Mouse (Mus musculus): ENCODE measurements at regions not wholly inside any gene's neighbourhood (a gene's known extent, or its start where the extent isn't known, plus 50 kb on each side); places are given as distances from the start of the nearest gene placed in this dataset.
A peak's percentile ranks its signal among the peaks of the same experiment; 100 is the strongest.

GRCm38 (mm10) chr12:69101965-69102364, 57.0 kb downstream of the Rps29 start:
- DNase-seq (ENCODE audit: low read depth, low spot score), result no peak

GRCm38 (mm10) chr12:69094856-69095255, 64.1 kb downstream of the Rps29 start:
- DNase-seq (ENCODE audit: low read depth, low spot score), result no peak

- DNase-seq (ENCODE audit: low read depth, low spot score), result no peak
These were observed 65.8 kb downstream of the Rps29 start for GRCm38 (mm10) chr12:69093073-69093797.

- peak; percentile 74 for DNase-seq (ENCODE audit: low read depth, low spot score)
These were observed 70.9 kb downstream of the Rps29 start for GRCm38 (mm10) chr12:69087928-69088609.

GRCm38 (mm10) chr12:69085522-69086179, 73.3 kb downstream of the Rps29 start:
- no peak for DNase-seq (ENCODE audit: low read depth, low spot score)

- DNase-seq (ENCODE audit: low read depth, low spot score), result no peak
These were observed 74.3 kb downstream of the Rps29 start for GRCm38 (mm10) chr12:69084656-69085055.

DNA sequence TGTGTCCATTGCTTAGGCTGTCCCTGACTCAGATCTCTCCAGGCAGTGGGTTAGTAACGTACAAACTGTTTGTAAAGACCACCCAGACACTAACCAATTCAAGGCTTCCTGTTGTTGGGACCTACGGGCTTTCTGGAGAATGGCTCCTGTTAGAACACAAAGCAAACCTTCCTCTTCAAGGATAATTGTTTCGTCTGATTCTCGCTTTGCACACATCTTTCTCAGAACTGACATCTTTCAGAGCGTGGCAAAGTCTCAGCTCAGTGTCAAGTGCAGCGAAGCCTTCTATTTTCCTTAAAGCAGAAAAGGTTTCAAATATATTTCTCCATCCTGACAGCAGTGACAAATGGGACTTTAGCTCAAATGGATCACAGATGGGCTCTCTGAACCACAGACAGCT, 76.9 kb downstream of the Rps29 start:
- DNase-seq (ENCODE audit: low read depth, low spot score), result peak; percentile 27

GRCm38 (mm10) chr12:69039553-69039952, 119.4 kb downstream of the Rps29 start:
- no peak for DNase-seq (ENCODE audit: low read depth, low spot score)

GRCm38 (mm10) chr12:69023594-69023993, 135.4 kb downstream of the Rps29 start:
- no peak for DNase-seq (ENCODE audit: low read depth, low spot score)

DNA sequence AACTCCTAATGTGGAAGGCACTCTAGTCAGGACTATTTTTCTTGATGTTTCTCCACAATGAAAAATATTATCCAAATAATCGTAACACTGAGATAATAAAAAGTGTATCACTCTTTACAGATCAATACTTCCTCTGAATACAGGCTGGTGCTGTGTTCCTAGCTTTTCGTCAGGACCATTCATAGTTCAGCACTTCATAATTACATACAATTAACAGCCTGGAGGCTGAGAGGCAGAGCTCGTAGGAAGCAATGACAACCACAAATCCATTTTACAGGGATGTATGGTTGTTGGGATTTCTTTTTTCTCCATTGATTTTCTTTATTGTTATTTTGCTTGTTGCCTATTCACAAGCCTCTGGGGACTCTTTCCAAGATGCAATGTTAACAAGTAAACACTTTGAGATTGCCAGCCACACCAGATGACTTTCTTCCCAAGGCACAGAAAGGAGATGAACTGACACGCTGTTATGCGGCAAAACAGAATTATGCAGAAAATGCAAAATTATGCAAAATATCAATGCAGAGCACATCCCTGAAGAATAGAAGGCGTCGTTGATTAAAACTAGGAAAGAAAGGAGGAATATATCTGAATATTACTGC, 142.2 kb downstream of the Rps29 start:
- no peak for DNase-seq (ENCODE audit: low read depth, low spot score)

- DNase-seq (ENCODE audit: low read depth, low spot score), result no peak
These were observed 153.8 kb downstream of the Rps29 start for GRCm38 (mm10) chr12:69005141-69005540.

DNA sequence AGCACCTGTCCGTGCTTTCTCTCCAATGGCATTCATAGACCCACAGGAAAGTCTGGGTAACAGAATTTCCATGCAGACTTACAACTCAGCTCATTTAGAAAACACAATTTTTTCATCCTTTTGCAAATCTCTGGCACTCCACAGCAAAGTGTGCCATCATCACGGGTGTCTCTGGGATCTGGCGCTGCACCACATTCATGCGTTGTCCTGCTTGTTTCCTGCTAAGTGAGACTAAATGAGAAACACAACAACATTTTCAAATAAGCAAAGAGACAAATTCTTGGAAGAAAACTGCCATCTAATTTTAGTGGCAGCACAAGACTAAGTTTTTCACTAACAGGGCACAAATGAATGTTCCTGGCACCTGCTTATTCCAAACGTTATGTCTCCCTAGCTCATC, 156.9 kb downstream of the Rps29 start:
- no peak for DNase-seq (ENCODE audit: low read depth, low spot score)

DNA sequence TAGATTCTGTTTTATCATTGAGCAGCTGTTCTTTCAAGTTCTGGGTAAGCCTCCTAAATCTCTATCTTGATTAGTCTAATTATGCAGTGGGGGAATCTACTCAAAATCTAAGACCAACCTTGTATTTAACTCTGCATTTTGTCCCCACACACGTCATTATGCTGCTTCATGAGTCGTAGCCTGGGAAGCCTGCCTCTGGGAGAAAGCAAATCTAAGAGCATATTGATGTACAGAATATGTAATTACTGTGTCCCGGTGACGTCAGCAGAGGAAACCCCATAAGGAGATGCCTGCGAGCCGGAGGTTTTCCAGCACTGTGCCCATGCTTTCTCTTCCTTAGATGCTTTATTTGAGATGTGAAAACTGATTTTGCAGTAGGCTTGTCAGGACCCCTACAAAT, 161.7 kb downstream of the Rps29 start:
- DNase-seq (ENCODE audit: low read depth, low spot score), result no peak

DNA sequence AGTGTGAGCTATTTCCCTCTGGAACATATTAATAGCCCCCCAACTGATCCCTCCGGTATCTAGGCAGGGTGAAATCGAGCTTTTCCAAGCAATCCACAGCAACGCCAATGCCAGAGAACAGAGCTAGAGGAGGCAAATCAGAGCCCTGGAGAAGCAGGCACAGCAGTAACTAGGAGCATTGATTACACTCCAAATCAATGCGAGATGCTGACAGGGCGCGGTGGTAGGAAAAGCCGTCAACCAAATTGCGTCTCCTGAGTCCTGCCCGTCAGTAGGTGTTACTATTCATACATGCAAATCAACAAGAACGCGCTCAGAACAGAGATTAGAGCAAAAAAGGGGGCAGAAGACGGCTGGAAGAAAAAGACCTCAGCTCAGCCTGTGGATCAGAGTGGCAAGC, 162.2 kb downstream of the Rps29 start:
- no peak for DNase-seq (ENCODE audit: low read depth, low spot score)

DNA sequence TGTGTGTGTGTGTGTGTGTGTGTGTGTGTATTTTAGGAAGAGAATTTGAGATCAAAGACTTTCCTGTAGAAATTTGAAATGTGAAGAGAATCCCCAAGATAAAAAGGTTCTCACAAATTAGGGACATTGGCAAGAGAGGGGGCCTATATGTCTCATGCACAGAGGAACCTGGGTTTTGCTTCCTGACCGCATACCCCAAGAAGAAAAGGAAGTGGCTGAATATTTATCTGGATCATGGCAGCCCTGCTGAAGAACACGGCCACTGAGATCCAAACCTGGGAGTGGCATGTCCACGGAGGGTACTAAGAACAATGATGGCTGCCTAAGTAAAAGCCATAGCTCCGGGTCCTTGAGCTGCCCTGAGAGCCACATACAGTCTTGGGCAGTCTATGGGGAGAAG, 178.3 kb downstream of the Rps29 start:
- no peak for DNase-seq (ENCODE audit: low read depth, low spot score)

- DNase-seq (ENCODE audit: low read depth, low spot score), result no peak
These were observed 178.8 kb downstream of the Rps29 start for GRCm38 (mm10) chr12:68980173-68980572.

DNA sequence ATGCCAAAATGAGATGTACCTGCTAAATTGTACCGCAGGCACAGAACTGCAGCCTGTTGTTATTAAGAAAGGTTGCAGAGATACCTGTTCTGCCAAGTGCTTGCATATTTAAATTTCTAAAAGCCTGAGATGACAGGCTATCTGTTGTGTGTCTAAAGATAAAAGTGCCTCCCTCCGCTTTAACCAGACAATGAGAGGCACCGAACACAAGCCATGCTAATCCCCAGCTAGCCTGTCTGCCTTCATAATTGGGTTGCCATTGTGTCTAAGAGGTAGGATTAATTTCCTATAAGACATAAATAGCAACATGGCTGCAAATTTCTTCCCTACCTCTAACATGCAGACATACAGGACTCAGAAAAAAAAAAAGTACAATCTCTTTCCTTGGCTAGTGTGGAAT, 179.8 kb downstream of the Rps29 start:
- DNase-seq (ENCODE audit: low read depth, low spot score), result no peak

DNA sequence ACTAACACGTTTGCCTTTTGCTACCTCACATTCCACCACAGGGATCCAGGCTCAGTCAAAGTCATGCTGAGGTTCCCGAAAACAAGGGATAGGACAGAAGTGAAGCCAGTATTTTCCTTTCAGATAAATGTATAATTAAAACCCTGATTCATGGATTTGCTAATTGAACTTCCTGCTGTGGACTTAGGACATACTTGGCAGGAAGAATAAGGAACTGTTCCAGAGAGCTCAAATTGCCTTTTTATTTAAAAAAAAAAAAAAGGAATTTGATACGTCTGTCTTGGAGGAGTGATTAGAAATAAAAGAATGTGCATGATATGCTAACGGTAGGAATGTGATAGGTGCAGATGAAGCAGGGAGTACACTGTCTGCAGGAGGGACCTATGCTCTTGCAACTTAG, 181.7 kb downstream of the Rps29 start:
- no peak for DNase-seq (ENCODE audit: low read depth, low spot score)

DNA sequence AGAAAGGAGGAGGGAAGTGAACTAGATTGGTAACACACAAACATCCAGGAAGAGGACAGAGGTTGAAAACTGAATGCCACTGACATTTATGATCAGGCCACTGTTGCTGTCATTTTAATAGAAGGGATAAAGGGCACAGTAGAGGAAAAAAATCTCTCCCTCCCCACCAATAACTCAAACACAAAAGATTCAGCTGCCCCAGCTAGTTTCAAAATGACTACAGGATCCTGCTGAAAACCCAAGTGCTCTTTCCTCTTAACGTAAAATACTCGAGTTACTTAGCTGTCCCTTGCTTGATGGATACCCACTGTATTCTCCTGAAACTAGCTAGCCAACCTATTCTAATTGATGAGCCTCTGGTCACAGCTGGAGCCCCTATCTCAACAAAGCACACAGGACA, 211.7 kb downstream of the Rps29 start:
- no peak for DNase-seq (ENCODE audit: low read depth, low spot score)

GRCm38 (mm10) chr12:68910590-68910989, 248.4 kb downstream of the Rps29 start:
- DNase-seq (ENCODE audit: low read depth, low spot score), result no peak

GRCm38 (mm10) chr12:68904770-68905169, 254.2 kb downstream of the Rps29 start:
- no peak for DNase-seq (ENCODE audit: low read depth, low spot score)

DNA sequence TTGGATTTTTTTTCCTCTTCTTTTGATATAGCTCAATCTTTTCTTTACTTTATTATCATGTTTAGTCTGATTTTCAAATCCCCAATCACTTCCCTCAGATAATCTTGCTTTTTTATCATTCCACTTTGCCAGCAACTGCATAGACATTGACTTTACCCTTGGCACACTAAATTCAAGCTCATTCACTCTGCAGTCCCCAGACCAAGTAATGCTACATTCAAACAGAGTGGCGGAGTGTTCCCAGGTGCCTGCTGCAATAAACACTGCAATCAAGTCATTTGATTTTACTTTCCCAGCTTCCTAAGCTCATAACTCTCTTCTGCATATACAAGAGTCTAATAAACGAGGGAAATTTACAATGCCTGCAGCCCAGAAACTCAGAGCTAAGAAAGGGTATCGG, 269.8 kb downstream of the Rps29 start:
- DNase-seq (ENCODE audit: low read depth, low spot score), result no peak
